Mouse (Mus musculus): ENCODE data around the gene Zfp207.

GRCm38 (mm10) chr11:80429009-80429475, 46.0 kb downstream of the Zfp207 start:
- TF ChIP-seq CTCF (IDR thresholded peaks at IDR 0.05; ENCODE audit: control insufficient read depth, insufficient read depth, insufficient read length): no peak
- no peak for TF ChIP-seq CEBPB (IDR thresholded peaks at IDR 0.05; ENCODE audit: low read depth)
- no peak for TF ChIP-seq USF1 (IDR thresholded peaks at IDR 0.05; ENCODE audit: low read depth)
